Mouse (Mus musculus): Measurements from ENCODE around the gene Psma6.

DNA sequence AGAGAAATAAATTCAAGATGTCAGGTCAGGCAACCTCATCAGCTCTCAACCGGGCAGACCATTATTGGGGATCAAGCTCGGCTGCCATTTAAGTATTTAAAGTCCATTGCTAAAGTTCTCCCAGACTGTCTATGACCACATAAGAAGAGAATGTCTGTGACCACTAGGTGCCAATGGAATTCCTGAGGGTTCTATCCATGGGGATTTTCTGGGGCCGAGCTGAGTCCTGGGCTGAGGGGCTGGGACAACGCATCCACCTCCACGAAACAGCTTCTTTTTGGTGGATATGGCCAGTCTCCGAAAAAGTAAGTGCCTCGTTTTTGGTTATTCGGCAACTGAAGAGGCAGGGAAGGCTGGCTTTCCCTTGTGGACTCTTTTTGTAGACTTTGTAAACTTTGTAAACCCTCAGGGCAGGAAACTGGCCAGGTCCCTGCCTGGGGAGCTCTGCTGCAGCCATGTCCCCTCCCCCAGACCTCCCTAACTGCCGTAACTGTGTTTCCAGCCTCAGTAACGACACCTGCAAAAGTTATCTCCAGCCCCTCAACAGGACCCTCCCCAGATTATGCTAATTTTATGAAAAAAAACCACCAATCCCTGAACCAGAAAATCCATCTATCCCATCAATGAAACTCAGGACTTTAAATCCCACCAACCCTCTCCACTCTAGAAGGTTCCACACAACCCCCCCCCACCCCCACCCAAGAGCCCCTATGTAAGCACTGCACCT, at the start of gene Psma6:
- no peak for TF ChIP-seq CTCF (IDR thresholded peaks at IDR 0.05; ENCODE audit: borderline replicate concordance, insufficient read depth, low read depth, low read length)
- no peak for TF ChIP-seq POLR2A (IDR thresholded peaks at IDR 0.05; ENCODE audit: borderline replicate concordance, insufficient read depth, low read length)
